Mouse (Mus musculus): Measurements from ENCODE around the gene Sept3. TPM values are rescaled to one million over a fixed set of nuclear protein-coding genes. Genes with fewer than 3 reads are reported as not detected.
A peak's percentile ranks its signal among the peaks of the same experiment; 100 is the strongest.

Gene Sept3
- polyA plus RNA-seq, 1 experiment from 2014 or later: 26.1 TPM

DNA sequence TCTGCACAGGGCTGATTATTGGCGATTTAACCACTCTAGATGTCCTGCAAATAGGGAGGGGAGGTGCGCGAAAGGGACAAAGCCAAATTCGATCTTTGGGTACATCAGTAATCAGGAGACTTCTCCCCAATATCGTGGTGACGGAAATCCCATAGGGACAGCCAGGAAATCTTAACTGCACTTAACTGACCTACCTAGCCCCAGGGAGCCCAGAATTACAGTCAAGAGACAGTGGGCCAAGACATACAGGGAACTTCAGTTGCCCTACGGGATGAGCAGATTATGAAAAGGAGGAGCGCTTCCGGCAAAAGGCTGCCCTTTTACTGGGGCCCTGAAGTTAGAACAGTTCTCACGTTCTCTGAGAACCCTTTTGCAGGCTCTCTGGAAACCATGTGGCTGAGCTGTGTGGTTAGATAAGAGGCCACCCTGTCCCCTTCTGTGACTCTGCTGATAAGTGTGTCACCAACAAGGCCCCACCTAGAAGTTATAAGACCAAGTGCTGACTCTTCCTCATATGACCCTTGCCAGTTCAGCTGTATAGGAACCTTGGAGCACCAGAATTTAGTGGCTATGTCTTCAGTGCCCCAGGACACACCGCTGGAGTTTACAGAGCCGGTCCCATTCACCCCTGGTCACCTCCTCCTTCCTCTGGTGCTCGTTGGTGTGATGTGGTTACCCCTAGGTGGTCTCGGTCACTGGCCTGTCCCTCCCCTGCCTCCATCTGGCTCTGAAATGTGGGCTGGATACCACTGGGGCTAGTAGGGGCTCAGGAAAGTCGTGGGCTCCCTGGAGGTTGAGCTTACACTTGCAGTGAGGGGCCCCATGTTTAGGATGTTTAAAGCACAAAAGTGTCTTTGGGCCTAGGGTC, 67.2 kb downstream of the Sept3 start:
- no peaks in the 10 kb centered on the region for H3K36me3 ChIP-seq
- no peak for ATAC-seq (ENCODE audit: low FRiP score, low read depth)
- H3K4me3 ChIP-seq: peak overlapping the region; percentile 59
- peak overlapping the region; percentile 74 for H3K27ac ChIP-seq
- H3K4me1 ChIP-seq: peaks cover 40% of the 10 kb centered on the region
- H3K27me3 ChIP-seq: peaks cover 5% of the 10 kb centered on the region
- WGBS: 58% methylated on average over 15 of the region's 15 CpGs
- H3K4me2 ChIP-seq (replicated peaks): peak overlapping the region; percentile 81
- H3K9me3 ChIP-seq: no peaks in the 10 kb centered on the region
- H3K9ac ChIP-seq: peak overlapping the region; percentile 84

DNA sequence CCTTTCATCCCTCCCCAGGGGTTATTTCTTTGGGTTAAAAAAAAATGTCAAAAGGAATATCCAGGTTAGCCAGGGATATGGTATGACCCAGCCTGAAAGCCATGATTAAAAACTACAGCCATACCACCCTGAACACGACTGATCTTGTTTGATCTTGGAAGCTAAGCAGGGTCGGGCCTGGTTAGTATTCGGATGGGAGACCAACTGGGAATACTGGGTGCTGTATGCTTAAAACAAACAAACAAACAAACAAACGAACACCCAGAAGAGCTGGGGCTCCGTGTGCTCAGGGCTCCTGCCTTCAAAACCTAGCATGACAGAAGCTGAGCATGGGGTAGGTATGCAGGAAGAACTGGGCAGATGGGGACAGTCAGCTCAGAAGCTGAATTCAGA, 67.8 kb downstream of the Sept3 start:
- Histone ChIP-seq H3K4me1 (peaks cover 40% of the 10 kb centered on the region), H3K36me3 (0 out of 2 replicates have a peak, but pooled peaks cover 3% of the 10 kb centered on the region), H3K27ac (no peak overlapping the region), H3K9me3 (no peaks in the 10 kb centered on the region), H3K27me3 (peaks cover 5% of the 10 kb centered on the region), H3K4me2 (replicated peaks) (peak overlapping the region; percentile 81), H3K9ac (peak overlapping the region; percentile 84; the same call in 1 of the 2 replicates), H3K4me3 (no peak overlapping the region)
- ATAC-seq (ENCODE audit: low FRiP score, low read depth): no peak
- 69% methylated on average over 5 of the region's 5 CpGs for whole genome bisulfite sequencing

DNA sequence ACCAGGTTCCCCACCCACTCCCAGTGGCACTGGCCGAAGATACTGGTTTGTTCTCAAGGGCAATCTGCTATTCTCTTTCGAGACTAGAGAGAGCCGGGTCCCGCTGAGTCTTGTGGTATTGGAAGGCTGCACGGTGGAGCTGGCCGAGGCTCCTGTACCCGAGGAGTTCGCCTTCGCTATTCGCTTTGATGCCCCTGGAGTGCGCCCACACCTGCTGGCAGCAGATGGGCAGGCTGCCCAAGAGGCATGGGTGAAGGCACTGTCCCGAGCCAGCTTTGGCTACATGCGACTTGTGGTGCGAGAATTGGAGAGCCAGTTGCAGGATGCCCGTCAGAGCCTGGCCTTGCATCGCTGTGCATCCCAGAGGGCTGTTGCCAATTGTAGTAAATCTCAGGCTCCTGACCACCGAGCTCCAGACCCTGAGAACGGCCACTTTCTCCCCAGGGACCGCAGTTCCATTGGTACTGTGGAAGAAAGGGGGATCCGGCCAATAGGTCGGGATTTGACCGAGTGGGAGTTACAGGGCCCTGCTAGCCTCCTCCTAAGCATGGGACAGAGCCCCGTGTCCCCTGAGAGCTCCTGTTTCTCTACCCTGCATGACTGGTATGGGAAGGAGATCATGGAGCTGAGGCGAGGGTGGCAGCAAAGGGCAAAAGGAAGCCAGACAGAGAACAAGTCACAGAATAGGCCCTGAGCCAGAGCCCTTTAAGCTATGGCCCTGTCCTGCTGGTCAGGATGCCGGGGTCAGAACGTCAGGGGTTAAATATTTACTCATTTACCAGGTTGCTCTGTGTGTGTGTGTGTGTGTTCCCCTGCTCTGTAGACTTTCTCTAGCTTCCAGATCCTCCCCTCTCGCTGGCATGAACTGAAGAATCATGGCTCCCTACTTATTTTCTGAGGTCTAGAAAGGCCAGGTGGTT, 68.9 kb downstream of the Sept3 start:
- no peak for ATAC-seq (ENCODE audit: low FRiP score, low read depth)
- Histone ChIP-seq H3K27ac (no peak overlapping the region), H3K4me1 (peaks cover 37% of the 10 kb centered on the region), H3K9me3 (no peaks in the 10 kb centered on the region), H3K27me3 (peaks cover 5% of the 10 kb centered on the region), H3K4me3 (no peak overlapping the region), H3K4me2 (replicated peaks) (no peak overlapping the region), H3K36me3 (peaks cover 13% of the 10 kb centered on the region), H3K9ac (no peak overlapping the region)
- WGBS: 88% methylated on average over 27 of the region's 27 CpGs

Other genes with a start within 250 kb of the Sept3 start
- 26.6 and 26.9 TPM in 2 replicates for gene Desi1, start 241.0 kb upstream of the Sept3 start, polyA plus RNA-seq (2015; fragmentation: Nextera tagmentation; extraction: Ambion mirVana)
- 294 and 308 TPM in 2 replicates for gene Snu13, start 227.3 kb upstream of the Sept3 start, polyA plus RNA-seq (2015; fragmentation: Nextera tagmentation; extraction: Ambion mirVana)
- gene 4930407I10Rik, start 215.7 kb upstream of the Sept3 start, polyA plus RNA-seq (2015; fragmentation: Nextera tagmentation; extraction: Ambion mirVana): 0.03 TPM in 1 of 2 replicates, not detected in the other
- 0.11 and 0.17 TPM in 2 replicates for gene Mei1, start 204.9 kb upstream of the Sept3 start, polyA plus RNA-seq (2015; fragmentation: Nextera tagmentation; extraction: Ambion mirVana)
- 27.6 and 30.3 TPM in 2 replicates for gene Ccdc134, start 147.0 kb upstream of the Sept3 start, polyA plus RNA-seq (2015; fragmentation: Nextera tagmentation; extraction: Ambion mirVana)
- gene Srebf2, start 127.7 kb upstream of the Sept3 start, polyA plus RNA-seq (2015; fragmentation: Nextera tagmentation; extraction: Ambion mirVana): 168 and 173 TPM in 2 replicates
- gene Shisa8, start 62.1 kb upstream of the Sept3 start, polyA plus RNA-seq (2015; fragmentation: Nextera tagmentation; extraction: Ambion mirVana): 0.15 and 0.34 TPM in 2 replicates
- gene Tnfrsf13c, start 50.5 kb upstream of the Sept3 start, polyA plus RNA-seq (2015; fragmentation: Nextera tagmentation; extraction: Ambion mirVana): 0.13 and 0.15 TPM in 2 replicates
- gene Cenpm, start 30.1 kb upstream of the Sept3 start, polyA plus RNA-seq (2015; fragmentation: Nextera tagmentation; extraction: Ambion mirVana): 62.5 and 62.6 TPM in 2 replicates
- not detected in 2 replicates for gene 1500009C09Rik, start 22.5 kb upstream of the Sept3 start, polyA plus RNA-seq (2015; fragmentation: Nextera tagmentation; extraction: Ambion mirVana)
- gene Wbp2nl, start 24.1 kb downstream of the Sept3 start, polyA plus RNA-seq (2015; fragmentation: Nextera tagmentation; extraction: Ambion mirVana): not detected in 2 replicates
- gene Naga, start 64.0 kb downstream of the Sept3 start, polyA plus RNA-seq (2015; fragmentation: Nextera tagmentation; extraction: Ambion mirVana): 45.5 and 48.1 TPM in 2 replicates
- 17.9 and 18.6 TPM in 2 replicates for gene Pheta2, start 64.0 kb downstream of the Sept3 start, polyA plus RNA-seq (2015; fragmentation: Nextera tagmentation; extraction: Ambion mirVana)
- 239 and 258 TPM in 2 replicates for gene Smdt1, start 64.1 kb downstream of the Sept3 start, polyA plus RNA-seq (2015; fragmentation: Nextera tagmentation; extraction: Ambion mirVana)
- gene Ndufa6, start 79.4 kb downstream of the Sept3 start, polyA plus RNA-seq (2015; fragmentation: Nextera tagmentation; extraction: Ambion mirVana): 294 and 300 TPM in 2 replicates
- 7.3 and 9.5 TPM in 2 replicates for gene Cyp2d22, start 105.4 kb downstream of the Sept3 start, polyA plus RNA-seq (2015; fragmentation: Nextera tagmentation; extraction: Ambion mirVana)
- gene Cyp2d11, start 119.1 kb downstream of the Sept3 start, polyA plus RNA-seq (2015; fragmentation: Nextera tagmentation; extraction: Ambion mirVana): not detected in 2 replicates
- gene Cyp2d10, start 132.3 kb downstream of the Sept3 start, polyA plus RNA-seq (2015; fragmentation: Nextera tagmentation; extraction: Ambion mirVana): 0.15 TPM in 1 of 2 replicates, not detected in the other
- not detected in 2 replicates for gene Cyp2d9, start 158.5 kb downstream of the Sept3 start, polyA plus RNA-seq (2015; fragmentation: Nextera tagmentation; extraction: Ambion mirVana)